Mouse (Mus musculus) intestine, postnatal 0 days (tissue): Measurements from ENCODE around the gene Mrtfb. TPM values are rescaled to one million over a fixed set of nuclear protein-coding genes. Genes with fewer than 3 reads are reported as not detected.

ENCODE experiments used
- ATAC-seq: fragments of 200-750 bp; cut with Nextera tagmentation; 2 replicates; pipeline ENCODE4 v1.8.0; 2017; ENCODE audit warnings: mild to moderate bottlenecking, moderate TSS enrichment, moderate library complexity
- H3K27ac ChIP-seq: fragments of 300-500 bp; sonication (generic); 2 replicates; pipeline ENCODE4 v1.5.1; 2014; ENCODE audit warnings: mild to moderate bottlenecking, low read depth, low read length, moderate library complexity
- H3K27me3 ChIP-seq: fragments of 300-500 bp; sonication (generic); replicated peaks from 2 replicates; pipeline ENCODE4 v1.6.1; 2014; ENCODE audit warnings: low read length, mixed read lengths; ENCODE audit not compliant: control insufficient read depth, insufficient read depth
- H3K36me3 ChIP-seq: fragments of 300-500 bp; sonication (generic); 2 replicates; pipeline ENCODE4 v1.6.1; 2014; ENCODE audit warnings: mild to moderate bottlenecking, moderate library complexity; ENCODE audit not compliant: control insufficient read depth, insufficient read depth
- H3K4me1 ChIP-seq: fragments of 300-500 bp; sonication (generic); replicated peaks from 2 replicates; pipeline ENCODE4 v1.6.1; 2014; ENCODE audit warnings: antibody characterized with exemption, low read length, mixed read lengths; ENCODE audit not compliant: control insufficient read depth, insufficient read depth
- H3K4me2 ChIP-seq: fragments of 300-500 bp; sonication (generic); replicated peaks from 2 replicates; pipeline ENCODE4 v1.6.1; 2014; ENCODE audit warnings: low read depth, mild to moderate bottlenecking, moderate library complexity
- H3K4me3 ChIP-seq: fragments of 300-500 bp; sonication (generic); 2 replicates; pipeline ENCODE4 v1.5.1; 2014; ENCODE audit warnings: low read depth, low read length
- H3K9ac ChIP-seq: fragments of 300-500 bp; sonication (generic); 2 replicates; pipeline ENCODE4 v1.6.1; 2014; ENCODE audit warnings: mild to moderate bottlenecking, low read depth, low read length
- H3K9me3 ChIP-seq: fragments of 300-500 bp; sonication (generic); 2 replicates; pipeline ENCODE4 v1.6.1; 2016; ENCODE audit warnings: mixed run types; ENCODE audit not compliant: control insufficient read depth
- CTCF ChIP-seq: sonication (generic); IDR thresholded peaks from 2 replicates; pipeline ENCODE4 v1.5.1; 2016; ENCODE audit warnings: low read depth, mild to moderate bottlenecking, control low read depth, antibody characterized with exemption, moderate library complexity
- WGBS: fragments of 180-500 bp; shearing (Covaris S2); extraction: QIAGEN DNeasy Blood & Tissue Kit; methylation state at CpG from one replicate; pipeline ENCODE4 v1.1.7; 2014; 5-methylcytosine and 5-hydroxymethylcytosine counted together
- polyA plus RNA-seq: library from polyadenylated mRNA; unstranded; fragments of >200 nt; fragmentation: Nextera tagmentation; extraction: Ambion mirVana; gene quantifications from 2 replicates; pipeline ENCODE4 v1.2.1, GENCODE M21; 2015

Mrtfb gene
- polyA plus RNA-seq, 1 experiment from 2014 or later, result 14.2 TPM

DNA sequence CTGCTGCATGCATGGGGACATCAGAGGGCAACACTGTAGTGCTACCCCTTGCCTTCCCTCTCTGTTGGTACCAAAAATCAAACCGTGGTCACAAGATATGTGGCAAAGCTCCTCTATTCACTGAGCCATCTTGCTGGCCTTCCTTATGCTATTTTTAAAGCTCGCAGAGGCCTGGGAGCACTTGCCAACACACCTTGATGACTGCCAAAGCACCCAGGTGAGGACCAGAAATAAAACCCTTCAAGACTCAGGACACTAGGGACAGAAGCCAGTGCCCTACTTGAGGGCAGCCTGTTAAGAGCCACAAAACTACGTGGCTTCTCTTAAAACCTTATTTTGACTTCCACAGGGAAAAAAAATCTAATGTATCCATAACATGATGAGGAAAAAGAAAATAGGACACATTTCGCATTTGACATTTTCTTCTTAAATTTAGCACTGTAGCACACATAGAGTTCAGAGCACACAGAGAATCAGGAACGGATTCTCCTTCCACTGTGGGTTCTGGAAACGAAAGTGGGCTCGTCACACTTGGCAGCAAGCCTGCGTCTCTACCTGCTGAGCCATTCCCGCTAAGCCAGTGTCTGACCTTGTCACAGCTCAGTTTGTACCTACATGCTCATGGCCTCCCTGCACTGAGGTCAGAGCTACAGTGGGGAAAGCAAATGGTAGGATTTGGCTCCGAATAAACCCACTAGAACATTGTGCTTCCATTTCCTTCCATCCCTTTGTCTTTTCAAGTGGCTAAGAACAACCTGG lies 170.7 kb downstream of the Mrtfb start:
- TF ChIP-seq CTCF, result no peak
- ATAC-seq, result no peak
- H3K27ac ChIP-seq, result no peak overlapping the region
- H3K4me2 ChIP-seq, result no peak overlapping the region
- H3K9ac ChIP-seq, result no peak overlapping the region
- H3K36me3 ChIP-seq, result no peaks in the 10 kb centered on the region
- H3K27me3 ChIP-seq, result no peaks in the 10 kb centered on the region
- WGBS, result 81% methylated on average over 10 of the region's 10 CpGs
- H3K4me1 ChIP-seq, result no peaks in the 10 kb centered on the region
- no peaks in the 10 kb centered on the region for H3K9me3 ChIP-seq
- no peak overlapping the region for H3K4me3 ChIP-seq

DNA sequence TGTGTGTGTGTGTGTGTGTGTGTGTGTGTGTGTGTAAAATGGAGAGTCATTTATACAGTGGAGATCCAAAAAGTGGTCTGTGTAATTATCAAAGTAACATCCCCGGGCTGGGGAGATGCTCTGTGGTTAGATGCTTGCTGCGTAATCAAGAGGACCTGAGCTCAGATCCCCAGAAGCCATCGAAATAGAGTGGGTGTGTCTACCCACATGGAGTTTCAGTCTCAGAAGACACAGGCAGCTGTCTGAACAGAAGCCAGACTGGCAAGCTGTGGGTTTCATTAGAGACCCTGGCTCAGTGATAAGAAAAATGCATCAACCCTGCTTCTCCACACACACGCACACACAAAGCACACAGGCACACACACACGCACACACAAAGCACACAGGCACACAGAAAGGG lies 171.8 kb downstream of the Mrtfb start:
- WGBS, result 73% methylated on average over 5 of the region's 5 CpGs
- Histone ChIP-seq H3K27ac (no peak overlapping the region), H3K9ac (no peak overlapping the region), H3K4me1 (no peaks in the 10 kb centered on the region), H3K27me3 (no peaks in the 10 kb centered on the region), H3K36me3 (no peaks in the 10 kb centered on the region), H3K9me3 (no peaks in the 10 kb centered on the region), H3K4me2 (no peak overlapping the region), H3K4me3 (no peak overlapping the region)
- TF ChIP-seq CTCF, result no peak
- ATAC-seq, result no peak

DNA sequence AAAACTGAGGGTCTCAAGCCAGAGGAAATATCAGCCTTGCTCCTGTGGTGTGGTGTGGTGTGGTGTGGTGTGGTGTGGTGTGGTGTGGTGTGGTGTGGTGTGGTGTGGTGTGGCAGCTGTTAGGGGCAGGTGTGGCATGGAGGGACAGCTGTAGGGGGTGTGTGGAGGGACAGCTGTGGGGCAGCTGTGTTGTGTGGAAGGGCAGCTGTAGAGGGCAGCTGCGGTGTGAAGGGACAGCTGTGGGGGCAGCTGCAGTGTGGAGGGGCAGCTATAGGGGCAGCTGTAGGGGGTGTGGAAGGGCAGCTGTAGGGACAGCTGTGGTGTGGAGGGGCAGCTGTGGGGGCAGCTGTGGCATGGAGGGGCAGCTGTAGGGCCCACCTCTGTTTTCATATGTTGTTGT lies 172.5 kb downstream of the Mrtfb start:
- Histone ChIP-seq H3K4me3 (no peak overlapping the region), H3K27ac (no peak overlapping the region), H3K36me3 (no peaks in the 10 kb centered on the region), H3K9me3 (no peaks in the 10 kb centered on the region), H3K27me3 (no peaks in the 10 kb centered on the region), H3K4me2 (no peak overlapping the region), H3K9ac (no peak overlapping the region), H3K4me1 (no peaks in the 10 kb centered on the region)
- WGBS, result 80% methylated on average over 1 of the region's 1 CpGs
- no peak for ATAC-seq
- TF ChIP-seq CTCF, result no peak

DNA sequence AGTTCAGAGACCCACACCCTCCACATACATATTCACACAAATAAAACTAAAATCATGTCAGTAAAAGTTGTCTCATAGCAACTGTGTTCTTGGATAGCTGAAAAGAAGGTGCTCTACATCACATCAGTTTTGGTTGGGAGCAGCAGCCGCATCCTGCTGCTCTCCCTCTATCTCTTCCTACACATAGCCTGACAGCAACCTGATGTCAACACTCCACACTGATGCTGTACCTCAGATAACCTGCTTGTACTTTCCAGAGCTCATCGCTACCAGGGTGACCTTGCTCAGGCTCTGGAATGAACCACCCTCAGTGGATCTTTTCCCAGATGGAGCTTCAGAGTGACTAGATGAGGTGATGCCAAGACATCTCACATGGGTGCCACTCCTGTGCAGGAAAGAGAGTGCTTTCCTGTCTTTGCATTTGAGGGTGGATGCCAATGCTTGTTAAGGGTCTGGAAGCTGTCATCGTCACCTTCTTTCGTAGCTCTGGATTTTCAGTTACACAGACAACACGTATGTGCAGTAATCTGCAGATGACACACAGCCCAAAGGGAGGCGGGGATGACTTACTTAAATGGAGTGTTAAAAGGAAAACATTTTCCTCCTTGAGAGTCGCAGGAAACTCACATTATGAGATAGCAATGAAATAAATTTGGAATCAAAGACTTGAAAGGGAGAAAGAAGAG lies 173.8 kb downstream of the Mrtfb start:
- ATAC-seq, result no peak
- H3K9ac ChIP-seq, result no peak overlapping the region
- H3K27me3 ChIP-seq, result no peaks in the 10 kb centered on the region
- H3K27ac ChIP-seq, result no peak overlapping the region
- H3K9me3 ChIP-seq, result no peaks in the 10 kb centered on the region
- no peaks in the 10 kb centered on the region for H3K36me3 ChIP-seq
- no peak overlapping the region for H3K4me3 ChIP-seq
- 79% methylated on average over 7 of the region's 7 CpGs for WGBS
- H3K4me1 ChIP-seq, result no peaks in the 10 kb centered on the region
- no peak for TF ChIP-seq CTCF
- H3K4me2 ChIP-seq, result no peak overlapping the region

DNA sequence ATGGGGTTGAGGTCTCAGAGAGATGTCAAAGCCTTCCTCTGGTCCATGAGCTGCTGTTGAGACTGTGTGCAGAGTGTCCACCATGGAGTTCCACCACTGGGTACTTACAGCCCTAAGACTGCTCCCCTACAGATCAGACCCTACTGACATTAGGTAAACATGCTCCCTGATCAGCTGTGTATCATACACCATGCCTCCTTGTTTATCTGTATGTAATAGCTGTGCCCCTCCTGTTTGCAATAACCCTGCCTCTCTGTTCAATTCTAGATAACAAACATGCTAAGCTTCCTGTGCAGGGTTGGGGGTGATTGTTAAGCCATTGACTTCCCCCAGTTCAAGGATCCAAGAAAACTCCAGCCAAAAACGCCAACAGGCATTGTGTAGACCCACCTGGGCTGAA lies 174.7 kb downstream of the Mrtfb start:
- WGBS, result 31% methylated on average over 1 of the region's 1 CpGs

DNA sequence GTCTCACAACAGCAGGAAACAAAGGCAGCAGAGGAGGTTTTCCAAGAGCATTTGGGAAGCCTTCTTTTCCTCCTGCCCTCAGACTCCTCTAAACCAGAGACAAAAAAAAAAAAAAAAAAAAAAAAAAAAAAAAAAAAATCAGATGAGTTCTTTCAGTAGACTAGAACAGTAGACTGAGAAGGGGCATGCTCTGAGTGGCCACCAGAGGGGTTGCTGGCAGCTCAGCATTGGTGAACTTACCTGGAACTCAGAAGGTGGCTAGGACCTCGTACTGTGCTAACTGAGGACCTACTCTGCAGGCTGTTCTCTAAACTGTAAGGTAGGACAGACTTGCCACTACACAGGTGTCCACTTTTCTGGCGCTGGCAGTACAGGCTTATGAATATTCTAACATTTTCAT lies 179.3 kb downstream of the Mrtfb start:
- H3K9ac ChIP-seq, result no peak overlapping the region
- no peaks in the 10 kb centered on the region for H3K9me3 ChIP-seq
- no peak overlapping the region for H3K4me2 ChIP-seq
- H3K4me1 ChIP-seq, result no peaks in the 10 kb centered on the region
- TF ChIP-seq CTCF, result no peak
- no peak overlapping the region for H3K4me3 ChIP-seq
- no peaks in the 10 kb centered on the region for H3K36me3 ChIP-seq
- H3K27ac ChIP-seq, result no peak overlapping the region
- ATAC-seq, result no peak
- no peaks in the 10 kb centered on the region for H3K27me3 ChIP-seq
- 88% methylated on average over 2 of the region's 2 CpGs for WGBS

More for the DNA sequence above, 174.7 kb downstream of the Mrtfb start:
- Histone ChIP-seq H3K36me3 (no peaks in the 10 kb centered on the region), H3K4me3 (no peak overlapping the region), H3K9ac (no peak overlapping the region), H3K4me2 (no peak overlapping the region), H3K27me3 (no peaks in the 10 kb centered on the region), H3K9me3 (no peaks in the 10 kb centered on the region), H3K27ac (no peak overlapping the region), H3K4me1 (no peaks in the 10 kb centered on the region)
- TF ChIP-seq CTCF, result no peak
- ATAC-seq, result no peak
